ENCODE assay signal across 9 mouse cellular contexts in genomic region chr13:24942512-24943282, GRCm38 (mm10). TPM values are rescaled to one million over a fixed set of nuclear protein-coding genes. Genes with fewer than 3 reads are reported as not detected.
DNase-seq lines count a peak whose midpoint lies in the region; ATAC-seq and TF ChIP-seq lines count a peak whose summit lies in the region.
"Had no signal": no experiment of that assay in that cellular context is flagged by ENCODE, and none has a peak within 500 bp of the region (broad histone marks: within the 10 kb centered on the region; RNA-seq: fewer than 3 reads in every experiment).

TSS of gene Gpld1 (plus strand) at chr13:24943152.

- no peak for ATAC-seq in intestine, postnatal 0 days

- WGBS in intestine, postnatal 0 days, result 65% methylated on average over 17 of the region's 17 CpGs

- no peak within 1 kb of the TSS for H3K9ac ChIP-seq in intestine, postnatal 0 days (ENCODE audit: low read depth, low read length)

- no peaks in the 10 kb centered on the region for H3K4me1 ChIP-seq in intestine, postnatal 0 days (replicated peaks; ENCODE audit: control insufficient read depth, insufficient read depth, low read length)

- H3K4me2 ChIP-seq in intestine, postnatal 0 days (replicated peaks; ENCODE audit: low read depth), result no peak within 1 kb of the TSS

- H3K9me3 ChIP-seq in intestine, postnatal 0 days (ENCODE audit: control insufficient read depth), result no peaks in the 10 kb centered on the region

- no peak for TF ChIP-seq CTCF in left cerebral cortex, adult 2 months (IDR thresholded peaks at IDR 0.05)
- no peak for TF ChIP-seq CTCF in intestine, postnatal 0 days (IDR thresholded peaks at IDR 0.05; ENCODE audit: low read depth)

- H3K4me3 ChIP-seq in left cerebral cortex, adult 2 months, result peak within 1 kb of the TSS; percentile 31
- H3K4me3 ChIP-seq in intestine, postnatal 0 days (ENCODE audit: low read depth, low read length), result no peak within 1 kb of the TSS

- no peaks in the 10 kb centered on the region for H3K36me3 ChIP-seq in intestine, postnatal 0 days (ENCODE audit: control insufficient read depth, insufficient read depth)

- H3K27me3 ChIP-seq in intestine, postnatal 0 days (replicated peaks; ENCODE audit: control insufficient read depth, insufficient read depth, low read length), result no peaks in the 10 kb centered on the region

- no peak for DNase-seq in left cerebral cortex, adult 2 months (ENCODE audit: extremely low spot score in 1 of 2, low spot score in 2 of 2)
- DNase-seq in left cerebral cortex, postnatal 10 days (ENCODE audit: extremely low spot score in 1 of 2, low spot score in 2 of 2), result no peak
- DNase-seq in R1 (ENCODE audit: low read depth, low spot score), result peak; percentile 26
- DNase-seq in cerebellum, adult 11-12 months, result peak; percentile 42
- DNase-seq in layer of hippocampus, postnatal 36 days, result peak; percentile 20 to 23
- no peak for DNase-seq in kidney, adult 9 months
- DNase-seq: lung, postnatal 4 days; thymus, adult 2 months had no signal

- intact Hi-C loops in left cerebral cortex, adult 2 months (cut with DNase I), result no loop called here
- intact Hi-C loops in left cerebral cortex, postnatal 10 days (cut with DNase I), result no loop called here

- peak within 1 kb of the TSS; percentile 10; the same call in 1 of the 2 replicates for H3K27ac ChIP-seq in left cerebral cortex, adult 2 months
- H3K27ac ChIP-seq in intestine, postnatal 0 days (ENCODE audit: low read depth, low read length), result no peak within 1 kb of the TSS

RNA-seq across cellular contexts. Expression of gene Gpld1, which starts in this region (rescaled TPM):
- total RNA-seq in left cerebral cortex, adult 2 months (2021), result 10 to 100 TPM; 19.2 to 19.8 TPM
- total RNA-seq in left cerebral cortex, postnatal 10 days (2021), result 10 to 100 TPM in 1 of 2 experiments, 1 to 10 TPM in 1; 7.8 to 11.8 TPM
- total RNA-seq in layer of hippocampus, postnatal 36 days (2021), result 10 to 100 TPM; 15.5 to 17.3 TPM
- polyA plus RNA-seq in intestine, postnatal 0 days (2015; fragmentation: Nextera tagmentation; extraction: Ambion mirVana), result 0.59 and 0.65 TPM in 2 replicates

Comparison
In these comparisons a context has a peak if more than half of its experiments do, and no peak if none do; other contexts are left out.
1. DNase-seq: peak in R1 (single experiment), cerebellum, adult 11-12 months (single experiment) and layer of hippocampus, postnatal 36 days (2 of 2); none in left cerebral cortex, adult 2 months (0 of 2), left cerebral cortex, postnatal 10 days (0 of 2) and kidney, adult 9 months (single experiment).